Mouse (Mus musculus) neural tube, embryonic 11.5 days (tissue): ENCODE data around the gene Ncf2. TPM values are rescaled to one million over a fixed set of nuclear protein-coding genes. Genes with fewer than 3 reads are reported as not detected.
A peak's percentile ranks its signal among the peaks of the same experiment; 100 is the strongest.

ENCODE experiments used
- ATAC-seq: fragments of 200-750 bp; cut with Nextera tagmentation; 2 replicates; pipeline ENCODE4 v1.8.0; 2017; ENCODE audit warnings: moderate number of reproducible peaks, mild to moderate bottlenecking, moderate TSS enrichment, moderate library complexity; ENCODE audit not compliant: insufficient read depth, low FRiP score, low TSS enrichment
- DNase-seq: peaks from one replicate; pipeline ENCODE4 v3.0.0-alpha.2; 2015; ENCODE audit warnings: low spot score
- H3K27ac ChIP-seq: fragments of 300-500 bp; sonication (generic); 2 replicates; pipeline ENCODE4 v1.5.1; 2014; ENCODE audit warnings: low read depth, mild to moderate bottlenecking, low read length
- H3K27me3 ChIP-seq: fragments of 300-500 bp; sonication (generic); 2 replicates; pipeline ENCODE4 v1.6.1; 2014; ENCODE audit warnings: mild to moderate bottlenecking, low read length, mixed read lengths; ENCODE audit not compliant: control insufficient read depth, insufficient read depth
- H3K36me3 ChIP-seq: fragments of 300-500 bp; sonication (generic); 2 replicates; pipeline ENCODE4 v1.6.1; 2014; ENCODE audit warnings: mild to moderate bottlenecking, low read length, moderate library complexity, mixed read lengths; ENCODE audit not compliant: control insufficient read depth, insufficient read depth
- H3K4me1 ChIP-seq: fragments of 300-500 bp; sonication (generic); 2 replicates; pipeline ENCODE4 v1.6.1; 2014; ENCODE audit warnings: low read length, mixed read lengths; ENCODE audit not compliant: control insufficient read depth, insufficient read depth
- H3K4me2 ChIP-seq: fragments of 300-500 bp; sonication (generic); 2 replicates; pipeline ENCODE4 v1.6.1; 2014; ENCODE audit warnings: low read depth, mild to moderate bottlenecking, moderate library complexity
- H3K4me3 ChIP-seq: fragments of 300-500 bp; sonication (generic); 2 replicates; pipeline ENCODE4 v1.5.1; 2014; ENCODE audit warnings: low read depth, low read length
- H3K9ac ChIP-seq: fragments of 300-500 bp; sonication (generic); 2 replicates; pipeline ENCODE4 v1.6.1; 2014; ENCODE audit warnings: mild to moderate bottlenecking, low read length
- H3K9me3 ChIP-seq: fragments of 300-500 bp; sonication (generic); 2 replicates; pipeline ENCODE4 v1.6.1; 2016; ENCODE audit warnings: low read length; ENCODE audit not compliant: control insufficient read depth
- WGBS: fragments of 180-500 bp; shearing (Covaris S2); extraction: QIAGEN DNeasy Blood & Tissue Kit; methylation state at CpG from one replicate; pipeline ENCODE4 v1.1.7; 2014; 5-methylcytosine and 5-hydroxymethylcytosine counted together
- polyA plus RNA-seq: library from polyadenylated mRNA; unstranded; fragments of >200 nt; fragmentation: Nextera tagmentation; extraction: Ambion mirVana; gene quantifications from 2 replicates; pipeline ENCODE4 v1.2.1, GENCODE M21; 2014

Ncf2 gene
- polyA plus RNA-seq, 1 experiment from 2014 or later = 3.8 TPM

DNA sequence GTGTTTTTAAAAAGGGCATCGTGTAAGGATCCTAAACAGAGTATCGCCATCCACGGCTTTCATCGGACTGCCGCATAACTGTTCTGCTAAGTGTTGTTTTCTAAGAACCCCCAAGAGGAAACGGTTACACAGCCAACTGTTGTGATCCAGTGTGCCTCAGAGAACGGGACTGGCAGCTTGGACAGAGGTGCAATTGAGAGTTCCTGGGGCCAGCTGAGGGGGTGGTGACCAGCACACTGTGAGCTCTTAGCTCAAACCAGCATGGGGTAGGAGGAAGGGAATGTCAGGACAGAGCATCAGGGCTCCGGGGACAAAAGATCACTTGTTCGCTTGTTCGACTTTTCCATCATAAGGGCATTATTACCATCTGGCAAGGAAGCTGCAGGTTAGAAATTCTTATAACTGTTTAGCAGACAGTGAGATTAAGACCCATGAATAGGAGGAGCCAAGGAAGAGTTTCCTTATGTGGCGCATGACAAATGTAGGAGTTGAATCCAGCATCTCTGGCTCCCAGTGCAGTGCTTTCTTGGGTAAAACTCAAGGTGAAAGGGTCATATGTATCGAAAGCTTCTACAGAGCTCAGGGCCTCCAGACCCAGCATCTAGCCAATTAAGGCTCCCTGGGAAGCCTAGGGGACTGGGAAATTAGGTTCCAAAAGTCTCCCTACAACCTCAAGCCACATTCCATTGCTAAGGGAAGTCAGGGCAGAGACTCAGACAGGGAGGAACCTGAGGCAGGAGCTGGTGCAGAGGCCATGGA, 7.1 kb upstream of the Ncf2 start:
- DNase-seq (peak; percentile 62), ATAC-seq (0 out of 2 replicates have a peak, but pooled peaks have one; percentile 32)
- Histone ChIP-seq H3K9ac (no peak overlapping the region; the same call in 1 of the 2 replicates), H3K4me2 (no peak overlapping the region), H3K36me3 (no peaks in the 10 kb centered on the region), H3K9me3 (no peaks in the 10 kb centered on the region), H3K27ac (peak overlapping the region; percentile 80), H3K27me3 (no peaks in the 10 kb centered on the region), H3K4me3 (no peak overlapping the region), H3K4me1 (peaks cover 14% of the 10 kb centered on the region)
- WGBS = 14% methylated on average over 12 of the region's 12 CpGs

DNA sequence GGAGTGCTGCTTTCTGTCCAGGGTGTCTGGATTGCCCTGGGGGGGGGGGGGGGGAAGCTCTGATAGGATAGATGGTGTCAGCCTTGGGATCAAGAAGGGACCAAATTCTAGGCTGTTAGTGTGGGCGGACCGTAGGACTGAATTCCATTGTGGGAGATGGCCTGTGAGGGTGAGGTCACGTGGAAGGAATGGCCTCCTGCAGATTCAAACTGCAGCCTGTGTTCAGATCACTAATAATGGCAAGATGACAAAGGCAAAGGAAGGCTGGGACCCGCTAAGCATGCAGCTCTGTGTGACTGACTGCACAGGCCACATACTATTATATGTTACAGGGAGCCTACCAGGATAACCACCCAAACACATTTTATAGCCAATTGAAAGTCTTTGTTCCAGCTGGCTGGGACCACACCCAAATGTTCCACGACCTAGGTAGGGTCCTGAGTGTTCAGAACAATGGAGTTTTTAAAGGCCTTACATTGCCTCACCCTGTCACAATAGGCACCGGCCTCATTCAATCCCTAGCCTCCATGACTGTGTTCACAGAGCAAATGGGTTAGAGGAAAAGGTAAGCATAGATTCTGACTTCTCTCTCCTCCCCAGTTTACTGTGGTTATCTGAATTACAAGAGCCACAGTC, 6.4 kb upstream of the Ncf2 start:
- H3K4me2 ChIP-seq = no peak overlapping the region
- WGBS = 19% methylated on average over 6 of the region's 6 CpGs
- peak overlapping the region; percentile 80 for H3K27ac ChIP-seq
- no peak overlapping the region for H3K9ac ChIP-seq
- H3K9me3 ChIP-seq = no peaks in the 10 kb centered on the region
- ATAC-seq = 0 out of 2 replicates have a peak, but pooled peaks have one; percentile 32
- H3K36me3 ChIP-seq = no peaks in the 10 kb centered on the region
- peak; percentile 53 for DNase-seq
- H3K4me1 ChIP-seq = peaks cover 14% of the 10 kb centered on the region
- H3K27me3 ChIP-seq = no peaks in the 10 kb centered on the region
- no peak overlapping the region for H3K4me3 ChIP-seq

DNA sequence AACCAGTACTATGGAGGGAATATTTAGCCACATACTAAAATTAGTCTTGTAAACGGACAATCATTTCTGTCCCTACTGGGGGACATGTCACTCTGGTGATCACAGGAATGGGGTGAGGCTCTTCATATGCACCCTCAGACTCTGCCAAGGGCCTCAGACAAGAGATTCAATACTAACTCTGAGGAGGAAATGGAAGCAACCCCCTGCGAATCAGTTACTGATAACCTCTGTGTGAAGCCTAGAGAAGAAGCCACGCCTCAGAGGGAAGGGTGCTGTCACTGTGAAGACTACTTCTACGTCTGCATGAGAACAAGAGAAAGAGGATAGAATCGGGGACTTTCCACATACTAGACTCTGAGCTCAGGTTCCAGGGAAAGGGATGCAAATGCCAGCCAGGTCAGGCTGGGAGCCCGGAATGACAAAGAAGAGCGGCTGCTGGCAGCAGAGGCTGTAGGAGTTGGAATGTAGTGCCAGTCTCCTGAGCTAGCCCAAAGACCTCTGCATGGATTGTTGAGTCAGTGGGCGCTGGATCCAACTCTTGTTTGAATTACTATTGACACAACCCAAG, 4.2 kb upstream of the Ncf2 start:
- Histone ChIP-seq H3K27me3 (no peaks in the 10 kb centered on the region), H3K4me2 (no peak overlapping the region), H3K36me3 (no peaks in the 10 kb centered on the region), H3K4me3 (no peak overlapping the region), H3K9ac (no peak overlapping the region), H3K4me1 (peaks cover 14% of the 10 kb centered on the region), H3K27ac (no peak overlapping the region), H3K9me3 (no peaks in the 10 kb centered on the region)
- DNase-seq = no peak
- no peak for ATAC-seq
- WGBS = 74% methylated on average over 8 of the region's 8 CpGs

DNA sequence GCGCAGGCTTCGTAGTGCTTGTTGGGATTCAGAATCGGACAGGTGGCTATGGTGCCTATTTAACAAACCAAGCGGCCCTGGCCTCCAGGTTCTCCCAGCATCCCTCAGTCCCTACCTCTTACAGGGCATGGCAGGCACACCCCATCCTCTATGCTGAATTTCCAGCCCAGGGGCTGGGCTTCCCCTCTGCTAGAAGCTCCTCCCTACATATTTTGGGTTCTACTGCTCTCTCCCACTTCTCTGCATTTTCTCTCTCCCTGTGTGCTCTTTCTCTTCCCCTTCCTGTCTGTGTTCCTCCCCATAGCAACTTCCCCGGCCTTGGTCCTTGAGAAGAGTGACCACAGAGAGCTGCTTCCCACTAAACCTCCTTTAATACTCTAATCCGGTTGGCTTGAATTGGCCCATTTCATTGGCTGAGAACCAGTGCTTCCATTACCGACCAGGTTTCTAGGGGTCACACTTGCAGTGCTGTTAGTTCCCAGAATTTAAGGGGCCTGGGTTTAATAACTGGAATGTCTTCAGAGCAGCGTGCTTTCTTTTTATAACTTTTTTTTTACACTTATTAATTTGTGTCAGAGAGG, 3.2 kb upstream of the Ncf2 start:
- no peak for DNase-seq
- Histone ChIP-seq H3K4me2 (no peak overlapping the region), H3K4me3 (no peak overlapping the region), H3K27ac (no peak overlapping the region), H3K36me3 (no peaks in the 10 kb centered on the region), H3K9me3 (no peaks in the 10 kb centered on the region), H3K9ac (no peak overlapping the region), H3K27me3 (no peaks in the 10 kb centered on the region), H3K4me1 (peaks cover 11% of the 10 kb centered on the region)
- no peak for ATAC-seq
- WGBS = 86% methylated on average over 8 of the region's 8 CpGs

DNA sequence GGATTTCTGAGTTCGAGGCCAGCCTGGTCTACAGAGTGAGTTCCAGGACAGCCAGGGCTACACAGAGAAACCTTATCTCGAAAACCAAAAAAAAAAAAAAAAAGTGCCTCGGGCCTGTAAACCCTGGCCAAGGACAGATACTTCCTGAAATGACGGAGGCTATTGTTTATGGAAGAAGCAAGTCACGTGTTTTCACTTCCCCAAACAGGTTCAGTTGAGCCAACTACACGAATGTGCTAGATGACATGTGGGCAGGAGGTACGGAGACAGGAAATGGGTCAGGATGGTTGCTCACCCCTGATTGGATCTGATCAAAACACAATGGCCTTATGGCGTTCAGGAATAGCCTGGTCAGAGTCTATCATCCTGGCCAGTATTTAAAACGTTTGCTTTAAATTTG, 1.9 kb upstream of the Ncf2 start:
- Histone ChIP-seq H3K4me1 (peaks cover 5% of the 10 kb centered on the region; the same call in 1 of the 2 replicates), H3K36me3 (no peaks in the 10 kb centered on the region), H3K9me3 (no peaks in the 10 kb centered on the region), H3K9ac (no peak overlapping the region), H3K27ac (no peak overlapping the region), H3K27me3 (no peaks in the 10 kb centered on the region), H3K4me3 (no peak overlapping the region), H3K4me2 (no peak overlapping the region)
- WGBS = 87% methylated on average over 9 of the region's 9 CpGs
- DNase-seq (no peak), ATAC-seq (no peak)

DNA sequence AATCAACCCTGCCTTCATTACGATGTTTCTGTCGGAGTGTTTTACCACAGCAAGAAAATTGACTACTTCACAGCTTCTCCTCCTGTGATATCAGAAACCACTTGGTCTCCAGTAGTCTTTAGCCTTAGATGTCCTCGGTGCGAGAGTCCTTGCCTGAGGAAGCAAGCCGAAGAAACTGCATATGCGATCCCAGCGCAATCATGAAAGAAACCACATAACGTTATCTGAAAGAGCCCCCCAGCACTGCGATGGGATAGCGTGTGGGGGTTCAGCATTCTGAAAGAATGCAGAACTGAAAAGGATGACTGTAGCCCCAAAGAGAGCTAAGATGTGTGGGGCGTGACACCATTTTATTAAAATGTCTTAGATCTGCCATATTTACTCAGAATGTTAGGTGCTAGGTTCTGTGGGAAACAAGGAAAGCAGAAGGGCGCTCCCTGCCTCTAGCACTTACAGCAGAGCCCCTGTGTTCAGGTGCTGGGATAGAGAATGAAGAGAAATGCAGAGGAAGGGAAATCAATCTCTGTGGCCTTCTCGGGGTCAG, 711 bp downstream of the Ncf2 start:
- Histone ChIP-seq H3K36me3 (no peaks in the 10 kb centered on the region), H3K9me3 (no peaks in the 10 kb centered on the region), H3K4me1 (no peaks in the 10 kb centered on the region), H3K27me3 (no peaks in the 10 kb centered on the region), H3K9ac (no peak overlapping the region), H3K27ac (no peak overlapping the region), H3K4me3 (no peak overlapping the region), H3K4me2 (no peak overlapping the region)
- ATAC-seq (no peak), DNase-seq (no peak)
- 84% methylated on average over 13 of the region's 13 CpGs for WGBS

DNA sequence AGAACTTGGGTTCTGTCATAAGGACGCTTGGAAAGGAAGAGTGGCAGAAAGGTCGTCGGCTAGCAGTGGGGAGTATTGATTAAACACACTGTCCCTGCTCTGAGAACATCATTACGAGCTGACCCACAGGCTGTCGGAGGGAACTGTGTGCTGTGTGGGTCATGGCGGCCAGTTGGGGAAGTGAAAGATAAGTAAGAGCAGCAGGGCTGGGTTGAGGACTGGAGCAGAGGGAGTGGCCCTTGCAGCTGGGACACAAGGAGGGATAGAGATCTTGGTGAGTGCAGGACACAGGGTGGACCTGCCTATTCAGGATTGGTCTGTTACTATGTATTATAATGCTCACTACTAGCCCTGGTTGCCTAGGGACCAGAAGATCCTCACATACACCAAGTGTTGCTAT, 4.9 kb downstream of the Ncf2 start:
- no peak overlapping the region for H3K27ac ChIP-seq
- WGBS = 88% methylated on average over 6 of the region's 6 CpGs
- ATAC-seq (no peak), DNase-seq (no peak)
- no peaks in the 10 kb centered on the region for H3K36me3 ChIP-seq
- H3K9me3 ChIP-seq = no peaks in the 10 kb centered on the region
- H3K4me3 ChIP-seq = no peak overlapping the region
- H3K27me3 ChIP-seq = no peaks in the 10 kb centered on the region
- H3K9ac ChIP-seq = no peak overlapping the region
- H3K4me2 ChIP-seq = no peak overlapping the region
- no peaks in the 10 kb centered on the region for H3K4me1 ChIP-seq

DNA sequence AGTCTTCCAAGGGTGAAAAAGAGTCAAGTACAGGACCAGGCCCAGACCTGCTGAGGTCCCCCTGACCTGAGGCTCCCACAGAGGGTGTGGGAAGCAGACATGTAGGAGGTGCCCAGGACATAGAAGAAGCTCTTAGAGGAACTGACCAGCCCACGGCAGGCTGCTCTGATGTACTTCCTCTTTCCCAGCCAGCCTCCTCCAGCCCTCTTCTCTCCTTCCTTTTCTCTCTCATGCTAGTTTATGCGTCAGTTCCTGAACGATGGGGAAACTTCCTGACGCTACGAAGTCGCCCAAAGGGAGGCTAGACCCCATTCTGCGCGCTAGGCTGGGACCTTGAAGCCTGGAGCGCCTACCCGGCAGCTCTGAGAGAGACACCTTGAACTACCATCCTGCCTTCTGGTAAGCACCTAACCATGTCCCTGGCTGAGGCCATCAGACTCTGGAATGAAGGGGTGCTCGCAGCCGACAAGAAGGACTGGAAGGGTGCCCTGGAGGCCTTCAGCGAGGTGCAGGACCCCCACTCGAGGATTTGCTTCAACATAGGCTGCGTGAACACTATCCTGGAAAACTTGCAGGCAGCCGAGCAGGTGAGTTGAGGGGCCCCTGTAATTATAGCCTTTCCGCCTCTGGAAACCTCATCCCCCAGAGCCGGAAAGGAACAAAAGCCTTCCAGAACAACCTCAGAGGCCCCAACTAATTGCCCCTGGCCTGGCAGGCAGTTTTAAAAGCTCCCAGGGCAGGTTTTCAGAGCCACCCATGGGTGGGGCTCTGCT, 7.8 kb downstream of the Ncf2 start:
- Histone ChIP-seq H3K4me2 (no peak overlapping the region), H3K4me3 (no peak overlapping the region), H3K27me3 (no peaks in the 10 kb centered on the region), H3K4me1 (no peaks in the 10 kb centered on the region), H3K36me3 (no peaks in the 10 kb centered on the region), H3K27ac (no peak overlapping the region), H3K9ac (no peak overlapping the region), H3K9me3 (no peaks in the 10 kb centered on the region)
- DNase-seq (peak; percentile 6), ATAC-seq (no peak)
- WGBS = 69% methylated on average over 18 of the region's 18 CpGs
